Mouse (Mus musculus) yolk sac, embryonic 10.5 days (tissue): ENCODE results near the gene Aspa.
"Not testable (repeated sequence)": the region's sequence is repeated elsewhere in the genome, so short reads cannot be mapped to it uniquely, and the experiment has no call there.

Source experiments
- DNase-seq: peaks from one replicate; pipeline ENCODE4 v3.0.0-alpha.2; 2017; ENCODE audit warnings: low spot score

The Aspa gene

GRCm38 (mm10) chr11:73329442-73329841 is at the start of gene Aspa, which contains the start of the genes Gm49340 and Spata22:
Gene Aspa (minus strand): TSS chr11:73329596.
Gene Gm49340 (plus strand): TSS chr11:73329741.
Gene Spata22 (plus strand): TSS chr11:73329741.
- DNase-seq, result no peak

GRCm38 (mm10) chr11:73370946-73371345 is 41.5 kb upstream of the Aspa start, which contains the start of gene Olfr376:
Gene Olfr376 (plus strand): TSS chr11:73371246.
- no peak for DNase-seq

- DNase-seq, result no peak
Measured at GRCm38 (mm10) chr11:73350483-73350882, 21.1 kb upstream of the Aspa start, which contains the start of gene Olfr20. Gene Olfr20 (plus strand): TSS chr11:73350783.

GRCm38 (mm10) chr11:73336919-73337318 is 7.5 kb upstream of the Aspa start:
- no peak for DNase-seq

GRCm38 (mm10) chr11:73333357-73333756 is 4.0 kb upstream of the Aspa start:
- DNase-seq, result no peak

GRCm38 (mm10) chr11:73327361-73327760 is 2.0 kb downstream of the Aspa start:
- DNase-seq, result no peak

- peak; percentile 84 for DNase-seq
Measured at GRCm38 (mm10) chr11:73326485-73326886, 2.9 kb downstream of the Aspa start.

GRCm38 (mm10) chr11:73323906-73324830 is 5.2 kb downstream of the Aspa start:
- DNase-seq, result peak; percentile 12

GRCm38 (mm10) chr11:73321064-73321463 is 8.3 kb downstream of the Aspa start:
- not testable (repeated sequence) for DNase-seq

GRCm38 (mm10) chr11:73318581-73318980 is 10.8 kb downstream of the Aspa start:
- DNase-seq, result not testable (repeated sequence)

- no peak for DNase-seq
Measured at GRCm38 (mm10) chr11:73315961-73316360, 13.4 kb downstream of the Aspa start.

GRCm38 (mm10) chr11:73303123-73303522 is 26.3 kb downstream of the Aspa start:
- DNase-seq, result no peak

GRCm38 (mm10) chr11:73289621-73290020 is 39.8 kb downstream of the Aspa start:
- no peak for DNase-seq

- no peak for DNase-seq
Measured at GRCm38 (mm10) chr11:73284351-73284750, 45.0 kb downstream of the Aspa start.

- no peak for DNase-seq
Measured at GRCm38 (mm10) chr11:73283926-73284325, 45.5 kb downstream of the Aspa start.

GRCm38 (mm10) chr11:73283369-73283768 is 46.0 kb downstream of the Aspa start:
- no peak for DNase-seq

- DNase-seq, result peak; percentile 45
Measured at GRCm38 (mm10) chr11:73281528-73282027, 47.8 kb downstream of the Aspa start.

GRCm38 (mm10) chr11:73280710-73281109 is 48.7 kb downstream of the Aspa start:
- DNase-seq, result no peak

- no peak for DNase-seq
Measured at GRCm38 (mm10) chr11:73274821-73275220, 54.6 kb downstream of the Aspa start.

- DNase-seq, result no peak
Measured at GRCm38 (mm10) chr11:73267267-73267666, 62.1 kb downstream of the Aspa start, which contains the start of gene Trpv3. Gene Trpv3 (plus strand): TSS chr11:73267388.

- no peak for DNase-seq
Measured at GRCm38 (mm10) chr11:73261385-73261784, 68.0 kb downstream of the Aspa start.

GRCm38 (mm10) chr11:73260457-73260856 is 68.9 kb downstream of the Aspa start:
- DNase-seq, result no peak

- no peak for DNase-seq
Measured at GRCm38 (mm10) chr11:73258664-73259063, 70.7 kb downstream of the Aspa start.
